Mouse (Mus musculus) stomach, postnatal 0 days (tissue): ENCODE results near the gene Tcf12.

Experiments
- CTCF ChIP-seq: IDR thresholded peaks from 2 replicates; pipeline ENCODE4 v1.5.1; 2016; ENCODE audit warnings: antibody characterized with exemption, low read depth, mild to moderate bottlenecking, moderate library complexity
- EP300 ChIP-seq: optimal IDR thresholded peaks from 2 replicates; pipeline ENCODE3; 2016; ENCODE audit warnings: antibody characterized with exemption

GRCm38 (mm10) chr9:72029601-72030000, 82.1 kb downstream of the Tcf12 start:
- no peak for TF ChIP-seq EP300
- no peak for TF ChIP-seq CTCF
